Mouse (Mus musculus): Measurements from ENCODE around the gene Olfr1564.
"Not testable (repeated sequence)": the region's sequence is repeated elsewhere in the genome, so short reads cannot be mapped to it uniquely, and the experiment has no call there.

The Olfr1564 gene

GRCm38 (mm10) chr17:33221590-33221989, at the start of gene Olfr1564:
TSS of gene Olfr1564 (minus strand) at chr17:33221690.
- DNase-seq (ENCODE audit: low read depth, low spot score), result no peak

GRCm38 (mm10) chr17:33268907-33269306, 47.4 kb upstream of the Olfr1564 start:
- DNase-seq (ENCODE audit: low read depth, low spot score), result no peak

GRCm38 (mm10) chr17:33264376-33264775, 42.9 kb upstream of the Olfr1564 start, which contains the start of gene Olfr63:
TSS of gene Olfr63 (plus strand) at chr17:33264676.
- no peak for DNase-seq (ENCODE audit: low read depth, low spot score)

- DNase-seq (ENCODE audit: low read depth, low spot score), result not testable (repeated sequence)
These were observed 33.8 kb upstream of the Olfr1564 start for GRCm38 (mm10) chr17:33255319-33255657.

GRCm38 (mm10) chr17:33254530-33255318, 33.2 kb upstream of the Olfr1564 start, which contains the start of gene Zfp955a:
TSS of gene Zfp955a (minus strand) at chr17:33255145.
- DNase-seq (ENCODE audit: low read depth, low spot score), result not testable (repeated sequence)

- DNase-seq (ENCODE audit: low read depth, low spot score), result not testable (repeated sequence)
These were observed 15.2 kb upstream of the Olfr1564 start for GRCm38 (mm10) chr17:33236646-33237045.

GRCm38 (mm10) chr17:33191002-33191401, 30.5 kb downstream of the Olfr1564 start, which contains the start of gene Olfr239:
TSS of gene Olfr239 (plus strand) at chr17:33191302.
- DNase-seq (ENCODE audit: low read depth, low spot score), result not testable (repeated sequence)

- not testable (repeated sequence) for DNase-seq (ENCODE audit: low read depth, low spot score)
These were observed 53.3 kb downstream of the Olfr1564 start, which contains the start of gene Olfr55 for GRCm38 (mm10) chr17:33168147-33168546. TSS of gene Olfr55 (plus strand) at chr17:33168447.
